Mouse (Mus musculus): Measurements from ENCODE around the gene Gm8159. TPM values are rescaled to one million over a fixed set of nuclear protein-coding genes. Genes with fewer than 3 reads are reported as not detected.
"Not testable (repeated sequence)": the region's sequence is repeated elsewhere in the genome, so short reads cannot be mapped to it uniquely, and the experiment has no call there.

Gm8159 gene
- total RNA-seq (2018; cell fraction: chromatin; rRNA removed) = not detected
- not detected for total RNA-seq (2018; cell fraction: cytosol; rRNA removed)
- total RNA-seq (2018; cell fraction: nucleus; rRNA removed) = not detected
- polyA plus RNA-seq (2018) = not detected in 3 replicates

DNA sequence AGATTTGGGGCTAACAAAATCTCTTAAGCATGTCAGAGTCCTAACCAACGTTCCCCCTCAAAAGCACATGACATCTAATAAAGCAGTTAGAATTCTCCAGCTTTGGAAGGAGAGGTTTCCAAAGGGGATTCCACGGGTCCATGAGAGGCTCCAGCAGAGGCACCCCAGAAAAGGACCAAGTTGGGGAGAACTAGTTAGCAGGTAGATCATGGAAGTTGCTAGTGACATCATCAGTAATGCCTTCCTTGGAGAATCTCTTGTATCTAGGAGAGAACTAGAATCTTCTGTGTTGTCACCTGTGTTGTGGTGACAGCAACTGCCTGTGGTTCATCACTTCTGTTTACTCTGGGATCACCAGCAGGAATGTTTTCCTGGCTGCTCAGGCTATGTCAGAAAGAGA, at the start of gene Gm8159:
Gm8159 (plus strand) TSS at position 301 of the 400 bp plus-strand sequence.
- WGBS (ENCODE audit: missing documents) = no CpG with 5 or more reads among the region's 2 CpGs
- not testable (repeated sequence) for H3K4me3 ChIP-seq (ENCODE audit: inconsistent target); H3K79me2 ChIP-seq (ENCODE audit: inconsistent target); H3K36me3 ChIP-seq (ENCODE audit: inconsistent target); H3K27ac ChIP-seq

GRCm38 (mm10) chr14:4649309-4649708, 17.2 kb downstream of the Gm8159 start:
- not testable (repeated sequence) for H3K36me3 ChIP-seq (ENCODE audit: inconsistent target); H3K4me3 ChIP-seq (ENCODE audit: inconsistent target); H3K27ac ChIP-seq; H3K79me2 ChIP-seq (ENCODE audit: inconsistent target)
- WGBS (ENCODE audit: missing documents) = no CpG with 5 or more reads among the region's 18 CpGs

GRCm38 (mm10) chr14:4650324-4650723, 18.2 kb downstream of the Gm8159 start:
- not testable (repeated sequence) for H3K4me3 ChIP-seq (ENCODE audit: inconsistent target); H3K79me2 ChIP-seq (ENCODE audit: inconsistent target); H3K36me3 ChIP-seq (ENCODE audit: inconsistent target); H3K27ac ChIP-seq
- WGBS (ENCODE audit: missing documents) = 0% methylated on average over 2 of the region's 9 CpGs

- not testable (repeated sequence) for H3K79me2 ChIP-seq (ENCODE audit: inconsistent target); H3K27ac ChIP-seq
- no CpG with 5 or more reads among the region's 2 CpGs for WGBS (ENCODE audit: missing documents)
These were observed 31.7 kb downstream of the Gm8159 start, which contains the start of gene Gm3239 for GRCm38 (mm10) chr14:4663892-4664291. Gm3239 (plus strand) TSS chr14:4664192.

More at GRCm38 (mm10) chr14:4663892-4664291, 31.7 kb downstream of the Gm8159 start, which contains the start of gene Gm3239:
- not testable (repeated sequence) for H3K4me3 ChIP-seq (ENCODE audit: inconsistent target); H3K36me3 ChIP-seq (ENCODE audit: inconsistent target)

Other genes starting within 250 kb of the Gm8159 start
- gene Gm3159, start 234.8 kb upstream of the Gm8159 start, polyA plus RNA-seq (2018) = not detected in 3 replicates
- not detected in 3 replicates for gene Gm3164, start 216.9 kb upstream of the Gm8159 start, polyA plus RNA-seq (2018)
- not detected in 3 replicates for gene Gm3173, start 201.4 kb upstream of the Gm8159 start, polyA plus RNA-seq (2018)
- gene Gm3182, start 150.6 kb upstream of the Gm8159 start, polyA plus RNA-seq (2018) = not detected in 3 replicates
- not detected in 3 replicates for gene Gm3047, start 76.9 kb upstream of the Gm8159 start, polyA plus RNA-seq (2018)
- not detected in 3 replicates for gene Gm3239, start 31.8 kb downstream of the Gm8159 start, polyA plus RNA-seq (2018)
- not detected in 3 replicates for gene Gm7876, start 76.9 kb downstream of the Gm8159 start, polyA plus RNA-seq (2018)
- not detected in 3 replicates for gene Gm3252, start 94.4 kb downstream of the Gm8159 start, polyA plus RNA-seq (2018)
- not detected in 3 replicates for gene Gm9602, start 144.0 kb downstream of the Gm8159 start, polyA plus RNA-seq (2018)
- not detected in 3 replicates for gene Gm3269, start 205.8 kb downstream of the Gm8159 start, polyA plus RNA-seq (2018)
- not detected in 3 replicates for gene Gm3264, start 223.2 kb downstream of the Gm8159 start, polyA plus RNA-seq (2018)

Data from macrophage (primary cell).